26 mouse cellular contexts compared by ENCODE assay signal in genomic region chr11:62990150-62990685, GRCm38 (mm10). TPM values are rescaled to one million over a fixed set of nuclear protein-coding genes. Genes with fewer than 3 reads are reported as not detected.
"Had no signal": no experiment of that assay in that cellular context is flagged by ENCODE, and none has a peak within 500 bp of the region (broad histone marks: within the 10 kb centered on the region; RNA-seq: fewer than 3 reads in every experiment).

No protein-coding gene starts in this region.

- H3K27me3 ChIP-seq: heart, embryonic 13.5 days; heart, embryonic 15.5 days; hindbrain, embryonic 15.5 days; kidney, embryonic 15.5 days; limb, embryonic 13.5 days; limb, embryonic 15.5 days had no signal

- H3K4me3 ChIP-seq: heart, adult 2 months; heart, embryonic 13.5 days; heart, embryonic 15.5 days; hindbrain, embryonic 13.5 days; hindbrain, embryonic 15.5 days; kidney, embryonic 15.5 days; limb, embryonic 13.5 days; limb, embryonic 15.5 days had no signal

- H3K9me3 ChIP-seq: heart, embryonic 13.5 days; heart, embryonic 15.5 days; hindbrain, embryonic 13.5 days; hindbrain, embryonic 15.5 days; kidney, embryonic 15.5 days; limb, embryonic 13.5 days; limb, embryonic 15.5 days had no signal

- H3K9ac ChIP-seq: forebrain, postnatal 0 days; heart, embryonic 13.5 days; heart, embryonic 15.5 days; hindbrain, embryonic 13.5 days; hindbrain, embryonic 15.5 days; kidney, embryonic 15.5 days; limb, embryonic 13.5 days; limb, embryonic 15.5 days had no signal

- H3K27ac ChIP-seq: heart, adult 2 months; heart, embryonic 13.5 days; heart, embryonic 15.5 days; hindbrain, embryonic 13.5 days; hindbrain, embryonic 15.5 days; hindbrain, postnatal 0 days; kidney, embryonic 15.5 days; kidney, postnatal 0 days; limb, embryonic 13.5 days; limb, embryonic 15.5 days had no signal

- ATAC-seq: forebrain, postnatal 0 days; hindbrain, postnatal 0 days; intestine, embryonic 16.5 days had no signal

- H3K36me3 ChIP-seq: heart, embryonic 13.5 days; heart, embryonic 15.5 days; hindbrain, embryonic 13.5 days; hindbrain, embryonic 15.5 days; kidney, embryonic 15.5 days; limb, embryonic 13.5 days; limb, embryonic 15.5 days had no signal

- H3K4me2 ChIP-seq: heart, embryonic 11.5 days; heart, embryonic 13.5 days; heart, embryonic 15.5 days; hindbrain, embryonic 13.5 days; hindbrain, embryonic 15.5 days; kidney, embryonic 15.5 days; limb, embryonic 13.5 days; limb, embryonic 15.5 days had no signal

- H3K4me1 ChIP-seq: hindbrain, embryonic 15.5 days had no signal

- DNase-seq: forebrain, postnatal 0 days; gastrocnemius, postnatal 14 days; gastrocnemius, postnatal 36 days; heart, postnatal 14 days; heart, postnatal 36 days; kidney, adult 11 months; kidney, adult 8-10 months; kidney, postnatal 14 days; kidney, postnatal 36 days; layer of hippocampus, adult 9-11 months; layer of hippocampus, postnatal 36 days; left cerebral cortex, postnatal 4 days had no signal

RNA-seq across cellular contexts. Expression of gene Cdrt4, which starts 39.2 kb away (rescaled TPM):
- polyA plus RNA-seq: forebrain, postnatal 0 days; heart, adult 2 months; heart, embryonic 11.5 days; heart, embryonic 13.5 days; heart, embryonic 15.5 days; hindbrain, embryonic 11.5 days; hindbrain, embryonic 15.5 days; intestine, embryonic 16.5 days; kidney, embryonic 15.5 days; large intestine, adult 2 months had no signal
